Mouse (Mus musculus): Measurements from ENCODE around the gene Bcl2l1.

GRCm38 (mm10) chr2:152753944-152754711, 77.4 kb downstream of the Bcl2l1 start, which contains the start of gene Cox4i2:
- TF ChIP-seq CTCF (IDR thresholded peaks at IDR 0.05; ENCODE audit: control insufficient read depth, insufficient read depth, low read length) (no peak), POLR2A (IDR thresholded peaks at IDR 0.05; ENCODE audit: borderline replicate concordance, control insufficient read depth, low read depth, low read length) (no peak)

Measured in bone marrow, adult 2 months (tissue).